Mouse (Mus musculus): Measurements from ENCODE around the gene Tsacc. TPM values are rescaled to one million over a fixed set of nuclear protein-coding genes. Genes with fewer than 3 reads are reported as not detected.

Tsacc gene
- polyA plus RNA-seq (2016; fragmentation: Nextera tagmentation; extraction: Ambion mirVana) = 11.4 and 11.7 TPM in 2 replicates

- Histone ChIP-seq H3K27me3 (no peaks in the 10 kb centered on the region), H3K9me3 (no peaks in the 10 kb centered on the region), H3K4me2 (peak within 1 kb of the TSS; percentile 85), H3K36me3 (replicated peaks) (peaks cover 27% of the 10 kb centered on the region), H3K27ac (peak within 1 kb of the TSS; percentile 94), H3K4me1 (peaks cover 18% of the 10 kb centered on the region), H3K4me3 (replicated peaks) (peak within 1 kb of the TSS; percentile 78), H3K9ac (peak within 1 kb of the TSS; percentile 88)
- ATAC-seq (ENCODE audit: low FRiP score) = peak; percentile 99
- under 1% methylated on average over 44 of the region's 44 CpGs for WGBS
Measured at GRCm38 (mm10) chr3:88296561-88297318, at the start of gene Tsacc, which contains the start of gene Cct3. Tsacc (minus strand) TSS chr3:88296999. Cct3 (plus strand) TSS chr3:88297116.

DNA sequence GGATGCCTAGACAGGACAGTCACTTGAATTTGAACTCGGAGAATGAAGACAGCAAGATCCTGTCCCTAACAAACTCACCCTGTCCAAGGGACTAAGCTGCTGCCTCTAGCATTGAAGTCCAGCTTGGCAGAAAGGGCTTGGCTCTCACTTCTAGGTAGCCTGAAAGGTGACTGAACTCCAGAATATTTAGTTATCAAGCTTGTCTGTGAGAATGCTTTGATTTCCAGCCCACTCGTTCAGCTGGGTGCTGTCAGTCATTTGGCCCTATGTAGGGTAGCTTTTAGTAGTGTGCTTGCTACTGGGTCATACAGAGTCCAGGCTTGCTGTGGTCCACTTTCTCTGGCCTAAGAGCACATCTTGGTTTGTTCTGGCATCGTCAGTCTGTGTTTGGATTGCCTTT lies 42.2 kb upstream of the Tsacc start:
- Histone ChIP-seq H3K9me3 (no peaks in the 10 kb centered on the region), H3K4me2 (no peak overlapping the region), H3K4me3 (replicated peaks) (no peak overlapping the region), H3K4me1 (peaks cover 27% of the 10 kb centered on the region), H3K27ac (no peak overlapping the region), H3K9ac (no peak overlapping the region), H3K36me3 (replicated peaks) (peaks cover 29% of the 10 kb centered on the region), H3K27me3 (no peaks in the 10 kb centered on the region)
- 92% methylated on average over 3 of the region's 3 CpGs for WGBS
- no peak for ATAC-seq (ENCODE audit: low FRiP score)

GRCm38 (mm10) chr3:88338316-88338715 lies 41.5 kb upstream of the Tsacc start:
- 95% methylated on average over 7 of the region's 7 CpGs for WGBS
- H3K27ac ChIP-seq = no peak overlapping the region
- no peak overlapping the region for H3K9ac ChIP-seq
- H3K4me3 ChIP-seq (replicated peaks) = no peak overlapping the region
- no peak overlapping the region for H3K4me2 ChIP-seq
- H3K27me3 ChIP-seq = no peaks in the 10 kb centered on the region
- no peaks in the 10 kb centered on the region for H3K9me3 ChIP-seq
- no peak for ATAC-seq (ENCODE audit: low FRiP score)
- H3K4me1 ChIP-seq = peaks cover 27% of the 10 kb centered on the region
- H3K36me3 ChIP-seq (replicated peaks) = peaks cover 22% of the 10 kb centered on the region

DNA sequence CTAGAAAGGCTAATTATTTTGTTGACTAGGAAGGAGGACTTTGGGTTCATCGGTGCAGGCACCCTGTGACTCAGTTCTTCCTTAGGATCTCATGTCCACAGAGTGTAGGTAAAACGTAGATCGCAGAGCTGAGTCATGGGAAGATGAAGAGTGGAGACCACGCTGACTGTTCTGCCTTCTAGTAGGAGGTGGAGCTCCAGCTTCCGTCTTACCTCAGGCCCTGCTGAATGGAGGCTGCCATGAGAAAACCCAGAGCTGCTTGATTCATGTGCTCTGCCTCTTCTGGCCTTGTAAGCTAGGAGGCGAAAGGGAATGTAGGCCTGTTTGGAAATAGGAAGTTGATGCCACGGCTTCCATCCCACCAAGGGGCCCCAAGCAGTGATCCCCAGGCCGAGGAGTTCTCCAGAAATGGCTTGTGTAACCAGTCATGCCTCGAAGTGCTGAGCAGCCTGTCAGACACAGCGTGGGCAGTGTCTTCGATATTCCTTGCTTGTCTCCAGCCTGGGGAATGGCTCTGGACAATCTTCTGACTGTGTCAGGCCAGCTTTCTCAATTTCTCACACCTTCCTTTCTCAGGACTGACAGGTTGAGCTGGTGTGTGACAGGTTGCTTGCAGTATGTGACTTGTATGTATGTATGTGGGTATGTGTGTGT lies 40.7 kb upstream of the Tsacc start:
- peak overlapping the region; percentile 40 for H3K9ac ChIP-seq
- peak overlapping the region; percentile 75 for H3K4me3 ChIP-seq (replicated peaks)
- no peak overlapping the region for H3K27ac ChIP-seq
- peaks cover 27% of the 10 kb centered on the region for H3K4me1 ChIP-seq
- no peaks in the 10 kb centered on the region for H3K9me3 ChIP-seq
- H3K27me3 ChIP-seq = no peaks in the 10 kb centered on the region
- H3K36me3 ChIP-seq (replicated peaks) = peaks cover 14% of the 10 kb centered on the region
- peak overlapping the region; percentile 78 for H3K4me2 ChIP-seq
- 87% methylated on average over 11 of the region's 11 CpGs for WGBS
- no peak for ATAC-seq (ENCODE audit: low FRiP score)

DNA sequence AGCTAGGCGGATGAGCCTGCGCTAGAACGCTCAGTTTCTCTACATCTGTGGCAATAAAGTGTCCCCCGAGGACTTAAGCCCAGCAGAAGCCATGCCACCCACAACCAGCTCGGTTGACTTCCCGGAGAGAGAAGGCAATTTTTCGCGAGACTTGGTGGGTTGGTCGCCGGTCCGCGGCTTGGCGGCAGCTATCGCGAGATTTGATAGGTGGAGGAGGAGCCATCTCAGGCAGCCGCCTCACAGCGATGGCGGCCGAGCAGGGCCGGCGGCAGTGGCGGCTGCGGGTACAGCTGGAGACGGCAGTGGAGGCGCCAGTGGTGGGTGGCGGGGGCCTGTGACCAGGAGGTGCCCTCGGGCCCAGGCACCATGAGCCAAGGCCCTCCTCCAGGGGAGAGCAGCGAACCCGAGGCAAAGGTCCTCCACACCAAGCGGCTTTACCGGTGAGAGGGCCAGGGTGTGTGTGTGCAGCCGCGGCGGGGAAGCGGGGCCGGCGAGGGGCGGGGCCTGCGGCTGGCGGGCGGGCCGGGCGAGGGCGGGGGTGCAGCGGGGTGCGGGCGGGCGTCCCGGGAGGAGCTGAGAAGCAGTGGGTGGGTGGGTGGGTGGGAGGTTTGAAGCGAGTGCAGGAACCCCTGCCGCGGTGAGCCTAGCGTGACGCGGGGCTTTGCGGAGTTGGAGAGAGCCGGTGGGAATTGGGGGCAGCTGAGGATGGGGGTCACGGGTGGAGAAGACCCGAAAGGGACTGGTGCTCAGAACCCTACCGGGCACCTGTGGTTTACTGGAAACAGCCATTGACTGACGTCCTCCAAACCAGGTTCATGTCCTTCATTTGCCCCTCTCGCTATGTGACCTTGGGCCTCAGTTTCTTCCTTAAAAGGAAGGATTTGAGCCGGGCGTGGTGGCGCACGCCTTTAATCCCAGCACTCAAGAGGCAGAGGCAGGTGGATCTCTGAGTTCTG lies 39.5 kb upstream of the Tsacc start, which contains the start of the genes Tmem79 and Smg5:
Gene Tmem79 (minus strand): TSS at position 91 of the 956 bp plus-strand sequence.
Gene Smg5 (plus strand): TSS at position 203 of the 956 bp plus-strand sequence.
- H3K36me3 ChIP-seq (replicated peaks) = 0 out of 2 replicates have a peak, but pooled peaks cover 4% of the 10 kb centered on the region

GRCm38 (mm10) chr3:88335436-88336053 lies 38.7 kb upstream of the Tsacc start:
- peak overlapping the region; percentile 75 for H3K4me3 ChIP-seq (replicated peaks)
- H3K9me3 ChIP-seq = no peaks in the 10 kb centered on the region
- H3K4me2 ChIP-seq = peak overlapping the region; percentile 78
- peak overlapping the region; percentile 94 for H3K27ac ChIP-seq
- H3K27me3 ChIP-seq = no peaks in the 10 kb centered on the region
- WGBS = 2% methylated on average over 27 of the region's 27 CpGs
- peak; percentile 50; the same call in 1 of the 2 replicates for ATAC-seq (ENCODE audit: low FRiP score)
- peaks cover 27% of the 10 kb centered on the region for H3K4me1 ChIP-seq
- 0 out of 2 replicates have a peak, but pooled peaks cover 4% of the 10 kb centered on the region for H3K36me3 ChIP-seq (replicated peaks)
- H3K9ac ChIP-seq = peak overlapping the region; percentile 89

More for the DNA sequence above, 39.5 kb upstream of the Tsacc start, which contains the start of the genes Tmem79 and Smg5:
- peak; percentile 95 for ATAC-seq (ENCODE audit: low FRiP score)
- Histone ChIP-seq H3K4me1 (peaks cover 27% of the 10 kb centered on the region), H3K9ac (peak within 1 kb of the TSS; percentile 89), H3K4me3 (replicated peaks) (peak within 1 kb of the TSS; percentile 75), H3K4me2 (peak within 1 kb of the TSS; percentile 78), H3K27ac (peak within 1 kb of the TSS; percentile 94), H3K27me3 (no peaks in the 10 kb centered on the region), H3K9me3 (no peaks in the 10 kb centered on the region)
- 3% methylated on average over 55 of the region's 66 CpGs for WGBS

DNA sequence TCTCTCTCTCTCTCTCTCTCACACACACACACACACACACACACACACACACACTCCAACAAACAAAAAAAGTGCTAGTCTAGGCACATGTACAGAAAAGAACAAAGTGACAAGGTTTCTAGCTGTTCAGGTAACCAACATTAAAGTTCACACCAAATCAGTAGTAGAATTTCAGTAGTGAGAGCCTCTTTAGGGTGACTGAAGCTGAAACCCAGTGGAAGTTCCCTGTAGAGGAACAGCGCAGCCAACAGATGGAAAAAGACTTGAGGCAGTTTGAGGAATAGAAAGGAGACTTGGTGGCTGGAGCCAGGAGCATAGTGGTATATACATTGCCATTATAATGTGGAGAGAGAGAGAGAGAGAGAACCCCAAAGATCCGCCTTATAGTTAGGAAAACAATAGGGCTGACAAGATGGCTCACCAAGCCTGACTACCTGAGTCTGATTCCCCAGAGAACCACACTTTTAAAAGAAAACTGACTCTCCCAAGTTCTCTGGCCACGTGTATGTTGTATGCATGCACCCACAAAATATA lies 38.2 kb upstream of the Tsacc start:
- WGBS = 36% methylated on average over 3 of the region's 3 CpGs
- H3K4me3 ChIP-seq (replicated peaks) = peak overlapping the region; percentile 75
- H3K36me3 ChIP-seq (replicated peaks) = 0 out of 2 replicates have a peak, but pooled peaks cover 4% of the 10 kb centered on the region
- peak overlapping the region; percentile 89 for H3K9ac ChIP-seq
- H3K4me1 ChIP-seq = peaks cover 27% of the 10 kb centered on the region
- H3K9me3 ChIP-seq = no peaks in the 10 kb centered on the region
- H3K27me3 ChIP-seq = no peaks in the 10 kb centered on the region
- no peak overlapping the region for H3K27ac ChIP-seq
- H3K4me2 ChIP-seq = peak overlapping the region; percentile 78
- no peak for ATAC-seq (ENCODE audit: low FRiP score)

DNA sequence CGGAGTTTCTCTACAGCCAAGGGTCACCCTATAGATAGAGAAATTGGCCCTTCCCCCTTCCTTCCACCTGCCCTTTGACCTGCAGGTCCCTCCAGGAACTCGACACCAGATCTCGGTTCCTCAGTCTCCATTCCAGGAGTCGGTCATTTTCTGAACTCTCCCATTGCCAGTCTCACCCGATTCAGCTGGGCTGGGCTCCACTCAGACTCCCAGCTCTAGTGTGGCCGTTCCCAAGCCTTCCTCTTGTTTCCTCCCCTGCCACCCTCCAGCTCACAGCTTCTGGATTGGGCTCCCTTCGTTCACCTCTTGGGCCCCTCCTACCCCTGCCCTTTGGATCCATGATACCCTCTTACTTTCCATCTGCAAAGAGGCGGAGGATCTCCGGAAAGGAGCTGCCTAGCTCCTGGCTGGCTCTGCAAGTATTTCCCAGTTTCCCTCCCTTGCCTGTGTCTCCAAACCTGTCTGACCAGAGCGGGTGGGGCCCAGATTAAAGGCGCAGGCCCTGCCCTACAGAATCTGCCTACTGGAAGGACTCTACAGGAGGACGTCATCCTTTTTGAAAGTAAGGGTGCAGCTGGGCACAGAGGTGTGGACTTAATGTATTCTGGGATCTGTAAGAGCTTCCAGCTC lies 37.3 kb upstream of the Tsacc start:
- no peak overlapping the region for H3K4me2 ChIP-seq
- WGBS = 59% methylated on average over 12 of the region's 12 CpGs
- peaks cover 25% of the 10 kb centered on the region for H3K4me1 ChIP-seq
- no peaks in the 10 kb centered on the region for H3K9me3 ChIP-seq
- H3K27me3 ChIP-seq = no peaks in the 10 kb centered on the region
- H3K27ac ChIP-seq = no peak overlapping the region
- H3K4me3 ChIP-seq (replicated peaks) = no peak overlapping the region
- no peak for ATAC-seq (ENCODE audit: low FRiP score)
- no peak overlapping the region for H3K9ac ChIP-seq
- H3K36me3 ChIP-seq (replicated peaks) = peaks cover 12% of the 10 kb centered on the region; the same call in 1 of the 2 replicates

- Histone ChIP-seq H3K27me3 (no peaks in the 10 kb centered on the region), H3K27ac (no peak overlapping the region), H3K9ac (no peak overlapping the region), H3K4me1 (peaks cover 9% of the 10 kb centered on the region), H3K9me3 (no peaks in the 10 kb centered on the region), H3K4me2 (no peak overlapping the region), H3K36me3 (replicated peaks) (peaks cover 26% of the 10 kb centered on the region), H3K4me3 (replicated peaks) (no peak overlapping the region)
- ATAC-seq (ENCODE audit: low FRiP score) = no peak
- 28% methylated on average over 2 of the region's 2 CpGs for WGBS
Measured at GRCm38 (mm10) chr3:88331282-88331681, 34.5 kb upstream of the Tsacc start.

DNA sequence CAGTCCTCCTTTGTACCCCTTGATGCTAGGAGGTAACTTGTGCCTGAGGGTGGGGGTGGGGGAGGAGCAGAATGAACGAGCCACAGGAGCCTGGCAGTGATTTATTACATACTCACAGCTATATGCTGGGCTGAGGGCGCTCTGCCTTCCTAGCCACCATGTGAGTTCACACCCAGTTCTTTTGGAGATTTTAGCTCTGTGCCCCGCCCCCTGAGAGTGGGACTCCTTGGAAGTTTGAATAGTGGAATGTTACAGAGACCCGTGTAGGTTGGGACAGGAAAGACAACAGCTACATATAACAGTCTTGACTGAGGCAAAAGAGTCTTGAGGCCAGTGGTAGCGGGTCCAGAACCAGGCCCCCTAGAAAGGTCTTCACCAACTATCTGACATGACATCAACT lies 32.2 kb upstream of the Tsacc start:
- H3K27me3 ChIP-seq = no peaks in the 10 kb centered on the region
- peaks cover 26% of the 10 kb centered on the region for H3K36me3 ChIP-seq (replicated peaks)
- H3K27ac ChIP-seq = no peak overlapping the region
- WGBS = 80% methylated on average over 5 of the region's 5 CpGs
- H3K9ac ChIP-seq = no peak overlapping the region
- H3K4me2 ChIP-seq = no peak overlapping the region
- H3K4me1 ChIP-seq = peaks cover 17% of the 10 kb centered on the region
- no peaks in the 10 kb centered on the region for H3K9me3 ChIP-seq
- no peak for ATAC-seq (ENCODE audit: low FRiP score)
- no peak overlapping the region for H3K4me3 ChIP-seq (replicated peaks)

DNA sequence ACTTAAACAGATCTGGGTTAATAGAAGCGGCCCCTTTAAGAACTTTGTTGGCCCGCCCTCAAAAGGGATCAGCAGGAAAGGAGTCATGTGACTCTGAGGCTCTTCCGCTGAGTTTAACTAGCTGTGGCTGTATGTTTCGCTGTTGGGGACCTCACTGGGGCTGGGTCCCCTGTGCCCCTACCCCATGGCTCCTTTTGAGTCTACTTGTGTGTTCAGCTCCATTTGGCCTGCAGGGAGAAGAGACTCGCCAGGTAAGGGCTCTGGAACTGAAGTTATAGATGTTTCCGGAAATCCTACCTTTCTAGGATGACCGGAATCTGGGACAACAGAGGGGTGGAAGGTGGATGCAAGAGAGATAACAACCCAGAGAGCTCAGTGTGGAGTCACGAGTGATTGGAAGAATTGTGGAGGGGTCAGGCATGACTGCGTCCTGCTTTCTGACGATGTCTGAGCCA lies 28.2 kb upstream of the Tsacc start, which contains the start of gene Glmp:
Gene Glmp (plus strand): TSS at position 73 of the 455 bp plus-strand sequence.
- peaks cover 17% of the 10 kb centered on the region for H3K4me1 ChIP-seq
- peak within 1 kb of the TSS; percentile 76 for H3K4me2 ChIP-seq
- 3% methylated on average over 10 of the region's 10 CpGs for WGBS
- peak within 1 kb of the TSS; percentile 31 for H3K27ac ChIP-seq
- H3K36me3 ChIP-seq (replicated peaks) = peaks cover 65% of the 10 kb centered on the region
- H3K9ac ChIP-seq = peak within 1 kb of the TSS; percentile 76
- peak within 1 kb of the TSS; percentile 67 for H3K4me3 ChIP-seq (replicated peaks)
- ATAC-seq (ENCODE audit: low FRiP score) = peak; percentile 86
- H3K27me3 ChIP-seq = no peaks in the 10 kb centered on the region
- H3K9me3 ChIP-seq = no peaks in the 10 kb centered on the region

Data from forebrain, embryonic 12.5 days (tissue).